Mouse (Mus musculus) E14TG2a.4 (cell line): Measurements from ENCODE around the gene Hes7.

Experiments used
- CTCF ChIP-seq: conservative IDR thresholded peaks from 2 replicates; pipeline ENCODE4 v1.5.1; 2014; ENCODE audit warnings: low read length
- POU5F1 ChIP-seq: IDR thresholded peaks from 2 replicates; pipeline ENCODE4 v1.6.1; 2014; ENCODE audit warnings: low read length, borderline replicate concordance

- TF ChIP-seq CTCF (no peak), POU5F1 (no peak)
Observed at GRCm38 (mm10) chr11:69105796-69106195, 14.4 kb upstream of the Hes7 start.
